Mouse (Mus musculus) frontal cortex, postnatal 25 days (tissue): ENCODE measurements around the gene Cnot10.

Experiments
- DNase-seq, 2 experiments: peaks; one replicate each; pipeline ENCODE4 v3.0.0; 2022; ENCODE audit warnings: low spot score in 2 of 2

Gene Cnot10

GRCm38 (mm10) chr9:114578646-114579045 lies 61.3 kb downstream of the Cnot10 start:
- no peak for DNase-seq

DNA sequence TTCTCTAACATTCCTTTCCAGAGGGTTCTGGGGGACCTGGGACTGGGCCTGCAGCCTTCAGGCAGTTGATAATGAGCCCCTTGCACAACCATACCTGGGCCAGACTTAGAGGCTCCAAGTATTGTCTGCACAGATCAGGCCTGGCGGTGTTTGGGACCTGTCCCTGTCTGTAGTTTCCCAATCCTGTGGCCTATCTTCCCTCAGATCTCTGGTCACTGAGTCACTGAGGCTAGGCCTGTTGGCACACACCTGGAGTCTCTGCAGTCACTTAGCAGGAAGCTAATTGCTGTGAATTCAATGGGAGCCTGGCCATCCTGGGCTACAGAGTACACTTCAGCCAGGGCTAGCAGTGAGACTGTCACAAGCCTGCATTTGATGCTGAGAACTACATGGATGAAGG lies 64.0 kb downstream of the Cnot10 start:
- DNase-seq, result no peak

DNA sequence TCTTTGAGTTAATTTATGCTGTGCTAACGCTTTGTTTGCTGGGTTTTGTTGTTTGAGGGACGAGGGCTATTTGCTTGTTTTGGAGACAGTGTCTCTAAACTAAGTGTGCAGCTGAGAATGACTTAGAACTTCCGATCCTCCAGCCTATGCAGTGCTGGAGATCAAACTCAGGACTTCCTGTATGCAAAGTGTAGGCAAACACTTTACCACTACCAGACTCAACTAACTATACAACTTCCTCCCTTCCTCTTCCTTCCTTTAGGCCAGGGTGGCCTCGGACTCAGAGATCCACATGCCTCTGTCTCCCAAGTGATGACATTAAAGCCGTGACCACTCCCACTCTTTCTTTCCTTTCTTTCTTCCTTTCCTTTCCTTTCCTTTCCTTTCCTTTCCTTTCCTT lies 66.5 kb downstream of the Cnot10 start:
- no peak for DNase-seq

DNA sequence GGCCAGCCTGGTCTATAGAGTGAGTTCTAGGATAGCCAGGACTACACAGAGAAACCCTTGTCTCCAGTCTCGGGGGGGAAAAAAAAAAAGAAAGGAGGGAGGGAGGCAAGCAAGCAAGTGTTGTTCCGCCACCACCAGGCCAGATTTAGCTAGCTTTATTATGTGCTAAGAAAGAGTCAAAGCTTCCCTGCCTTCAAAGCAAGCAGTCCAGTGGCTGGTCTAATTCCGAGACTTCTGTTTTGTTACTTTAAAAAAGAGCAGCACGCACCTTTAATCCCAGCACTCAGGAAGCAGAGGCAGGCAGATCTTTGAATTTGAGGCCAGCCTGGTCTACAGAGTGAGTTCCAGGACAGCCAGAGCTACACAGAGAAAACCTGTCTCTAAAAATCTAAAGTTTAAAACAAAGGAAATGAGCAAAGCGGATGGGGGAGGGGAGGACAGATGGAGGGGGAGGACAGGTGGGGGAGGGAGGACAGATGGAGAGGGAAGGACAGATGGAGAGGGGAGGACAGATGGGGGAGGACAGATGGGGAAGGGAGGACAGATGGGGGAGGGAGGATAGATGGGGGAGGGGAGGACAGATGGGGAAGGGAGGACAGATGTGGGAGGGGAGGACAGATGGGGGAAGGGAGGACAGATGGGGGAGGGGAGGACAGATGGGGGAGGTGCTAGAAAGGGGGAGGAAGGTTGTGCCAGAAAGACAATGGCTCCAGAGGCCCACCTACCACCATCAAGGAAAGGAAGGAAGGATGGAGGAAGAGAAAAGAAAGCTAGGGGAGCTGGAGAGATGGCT lies 71.1 kb downstream of the Cnot10 start:
- DNase-seq, result no peak

GRCm38 (mm10) chr9:114564667-114565066 lies 75.3 kb downstream of the Cnot10 start:
- no peak for DNase-seq

GRCm38 (mm10) chr9:114563761-114564606 lies 76.0 kb downstream of the Cnot10 start, which contains the start of gene Trim71:
TSS of gene Trim71 (minus strand) at chr9:114564369.
- DNase-seq, result no peak

GRCm38 (mm10) chr9:114562919-114563751 lies 76.8 kb downstream of the Cnot10 start:
- no peak for DNase-seq

- no peak for DNase-seq
Measured at GRCm38 (mm10) chr9:114562031-114562918, 77.7 kb downstream of the Cnot10 start.

- DNase-seq, result no peak
Measured at GRCm38 (mm10) chr9:114561671-114561971, 78.4 kb downstream of the Cnot10 start.

DNA sequence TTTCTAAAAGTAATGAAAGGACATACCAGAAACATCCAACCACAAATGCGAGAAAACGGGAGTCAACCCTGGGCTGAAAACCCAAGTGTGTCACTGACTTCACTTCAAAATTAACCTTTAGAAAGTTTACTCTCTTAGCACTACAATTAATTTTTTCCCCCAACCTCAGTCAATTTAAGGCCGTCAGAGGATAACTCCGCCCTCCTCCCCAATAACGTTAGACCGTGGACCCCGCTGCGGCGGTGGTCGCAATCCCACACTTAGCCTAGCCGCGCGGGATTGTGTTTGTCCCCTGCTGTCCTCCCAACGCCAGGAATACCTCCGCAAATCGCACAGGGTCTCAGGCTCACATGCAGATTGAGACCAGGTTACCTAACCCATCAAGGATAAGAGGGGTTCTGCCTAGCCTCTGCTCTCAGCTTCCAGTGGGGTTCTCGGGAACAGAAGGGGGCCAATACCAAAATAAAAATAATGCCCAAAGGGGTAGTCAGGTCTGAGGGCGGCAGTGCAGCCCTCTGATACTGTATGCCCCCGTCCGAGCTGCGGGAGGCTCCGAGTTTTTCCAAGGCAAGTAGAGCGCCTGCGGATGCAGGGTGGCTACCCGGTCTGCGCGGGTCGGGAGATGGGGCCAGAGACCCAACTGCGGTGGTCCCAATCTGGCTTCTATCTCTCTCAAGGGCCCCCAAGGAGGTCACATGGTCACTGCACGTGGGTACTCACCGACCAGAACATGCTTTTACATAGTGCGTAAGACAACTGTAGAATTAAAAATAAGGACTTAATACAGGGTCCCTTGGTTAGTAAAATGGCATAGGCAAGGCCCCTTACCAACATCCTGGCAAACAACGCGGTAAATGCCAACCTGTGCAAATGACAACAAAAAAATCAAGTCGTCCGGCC lies 79.0 kb downstream of the Cnot10 start:
- no peak for DNase-seq

DNA sequence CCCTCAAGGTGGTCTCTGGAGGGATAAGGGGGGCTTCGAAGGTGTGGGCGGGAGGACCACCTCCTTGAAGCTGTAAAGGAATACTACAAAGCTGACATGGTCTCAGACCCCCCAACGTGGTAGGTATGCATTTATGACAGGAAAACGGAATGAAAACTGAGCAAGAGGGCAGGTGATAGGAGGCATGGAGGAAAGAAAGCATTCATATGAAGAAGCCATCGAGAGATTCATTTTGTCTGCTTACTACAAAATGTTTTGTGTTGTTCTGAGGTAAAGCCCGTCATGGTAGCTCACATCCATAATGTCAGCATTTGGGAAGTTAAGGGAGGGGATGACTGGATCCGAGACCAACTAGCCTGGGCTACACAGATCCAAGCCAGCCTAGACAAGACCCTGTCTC lies 79.8 kb downstream of the Cnot10 start:
- no peak for DNase-seq

GRCm38 (mm10) chr9:114557086-114557485 lies 82.9 kb downstream of the Cnot10 start:
- no peak for DNase-seq

GRCm38 (mm10) chr9:114556276-114556855 lies 83.6 kb downstream of the Cnot10 start:
- DNase-seq, result no peak

GRCm38 (mm10) chr9:114554355-114554979 lies 85.5 kb downstream of the Cnot10 start:
- DNase-seq, result no peak

DNA sequence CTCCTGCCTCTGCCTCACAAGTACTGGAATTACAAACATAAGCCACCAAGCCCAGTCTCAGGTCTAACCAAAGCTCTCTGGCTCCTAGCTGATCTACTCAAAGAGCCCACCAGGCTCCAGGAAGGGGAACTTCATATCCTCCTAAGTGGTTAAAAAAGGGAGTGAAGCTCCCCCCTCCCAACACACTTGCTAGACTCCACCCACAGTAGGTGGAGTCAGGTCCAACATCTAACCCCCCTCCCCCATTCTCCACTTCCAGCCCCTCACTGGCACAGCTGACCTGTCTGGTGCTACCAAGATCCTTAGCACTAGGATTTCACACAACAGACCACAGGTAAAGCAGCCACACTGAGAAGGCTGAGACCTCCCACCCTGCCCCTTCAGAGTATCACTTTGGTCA lies 86.2 kb downstream of the Cnot10 start:
- DNase-seq, result no peak

GRCm38 (mm10) chr9:114550033-114550432 lies 90.0 kb downstream of the Cnot10 start:
- no peak for DNase-seq

DNA sequence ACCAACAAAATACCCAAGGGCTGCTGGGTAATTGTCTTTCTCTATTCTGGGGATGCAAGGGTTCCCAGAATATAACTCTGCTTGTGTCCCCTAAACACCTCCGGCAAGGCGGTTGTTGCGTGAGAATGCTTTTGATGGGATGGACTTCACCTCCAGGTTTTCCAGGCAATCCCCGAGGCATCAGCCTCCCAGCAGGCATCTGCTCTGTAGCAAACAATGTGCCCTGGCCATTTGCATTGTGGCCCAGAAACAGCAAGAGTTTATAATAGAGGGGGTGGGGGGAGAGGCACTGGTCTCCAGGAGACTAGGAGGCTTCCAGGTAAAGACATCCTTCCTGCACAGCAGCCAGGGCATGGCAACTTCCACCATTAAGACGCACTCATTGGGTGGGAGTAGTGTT lies 90.9 kb downstream of the Cnot10 start:
- no peak for DNase-seq

GRCm38 (mm10) chr9:114548496-114548895 lies 91.5 kb downstream of the Cnot10 start:
- no peak for DNase-seq

DNA sequence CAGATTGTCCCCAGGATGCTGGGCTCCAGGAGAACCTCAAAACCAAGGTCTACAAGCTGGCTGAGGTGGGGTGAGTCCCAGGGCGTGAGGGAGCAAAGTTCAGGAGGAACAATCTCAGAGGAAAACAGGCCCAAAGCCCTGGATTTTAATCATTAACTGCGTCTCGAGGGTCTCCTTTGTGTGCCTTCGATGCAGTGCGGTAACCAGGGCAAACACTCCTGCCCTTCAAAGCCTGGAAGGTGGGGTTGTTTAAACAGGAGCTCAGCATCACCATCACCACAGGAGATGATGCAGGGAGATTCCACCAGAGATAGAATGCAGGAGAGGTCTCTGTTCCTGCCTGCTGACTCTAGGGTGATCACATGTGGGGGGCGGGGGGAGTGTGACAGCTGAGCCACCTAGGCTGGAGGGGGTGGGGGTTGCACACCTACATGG lies 92.3 kb downstream of the Cnot10 start:
- no peak for DNase-seq
